Comparison of ENCODE assay signal across 13 mouse cellular contexts in genomic region chr4:154109216-154109849, GRCm38 (mm10). TPM values are rescaled to one million over a fixed set of nuclear protein-coding genes. Genes with fewer than 3 reads are reported as not detected.
DNase-seq lines count a peak whose midpoint lies in the region; ATAC-seq and TF ChIP-seq lines count a peak whose summit lies in the region.
"Had no signal": no experiment of that assay in that cellular context is flagged by ENCODE, and none has a peak within 500 bp of the region (broad histone marks: within the 10 kb centered on the region; RNA-seq: fewer than 3 reads in every experiment).

No protein-coding gene starts in this region.

- TF ChIP-seq CTCF in brain, embryonic 14.5 days (IDR thresholded peaks at IDR 0.05; ENCODE audit: borderline replicate concordance, extremely low read depth, insufficient read depth, insufficient read length), result no peak
- no peak for TF ChIP-seq CTCF in kidney, adult 2 months (conservative IDR thresholded peaks at IDR 0.05; ENCODE audit: insufficient read depth, insufficient read length, low read depth, low read length)

- H3K9ac ChIP-seq in hindbrain, embryonic 16.5 days (ENCODE audit: low read depth, low read length), result no peak overlapping the region
- H3K9ac ChIP-seq in hindbrain, embryonic 13.5 days, result no peak overlapping the region; the same call in 1 of the 2 replicates
- H3K9ac ChIP-seq in liver, embryonic 11.5 days (ENCODE audit: low read depth, low read length), result no peak overlapping the region
- H3K9ac ChIP-seq: embryonic facial prominence, embryonic 13.5 days; midbrain, embryonic 12.5 days had no signal

- peak overlapping the region; percentile 15; the same call in 1 of the 2 replicates for H3K4me2 ChIP-seq in hindbrain, embryonic 16.5 days (ENCODE audit: low read length)
- no peak overlapping the region for H3K4me2 ChIP-seq in hindbrain, embryonic 13.5 days
- H3K4me2 ChIP-seq in liver, embryonic 11.5 days, result no peak overlapping the region
- H3K4me2 ChIP-seq: embryonic facial prominence, embryonic 13.5 days; midbrain, embryonic 12.5 days had no signal

- peak; percentile 75 for ATAC-seq in hindbrain, embryonic 16.5 days
- no peak; the same call in 1 of the 2 replicates for ATAC-seq in hindbrain, embryonic 13.5 days (ENCODE audit: low FRiP score)
- no peak for ATAC-seq in liver, embryonic 11.5 days (replicated peaks; ENCODE audit: low FRiP score)

- no peaks in the 10 kb centered on the region; the same call in 1 of the 2 replicates for H3K4me1 ChIP-seq in hindbrain, embryonic 16.5 days (ENCODE audit: control insufficient read depth, insufficient read depth, low read depth, low read length)
- peaks cover 6% of the 10 kb centered on the region for H3K4me1 ChIP-seq in hindbrain, embryonic 13.5 days (replicated peaks)
- no peaks in the 10 kb centered on the region for H3K4me1 ChIP-seq in liver, embryonic 11.5 days (replicated peaks; ENCODE audit: control insufficient read depth, insufficient read depth, low read length)
- no peaks in the 10 kb centered on the region for H3K4me1 ChIP-seq in kidney, adult 2 months (ENCODE audit: control insufficient read depth, insufficient read depth, low read length)

- no peaks in the 10 kb centered on the region for H3K9me3 ChIP-seq in hindbrain, embryonic 16.5 days (ENCODE audit: control insufficient read depth, low read length)
- no peaks in the 10 kb centered on the region for H3K9me3 ChIP-seq in hindbrain, embryonic 13.5 days
- no peaks in the 10 kb centered on the region for H3K9me3 ChIP-seq in liver, embryonic 11.5 days (ENCODE audit: control insufficient read depth, low read length)
- H3K9me3 ChIP-seq: embryonic facial prominence, embryonic 13.5 days; midbrain, embryonic 12.5 days had no signal

- DNase-seq in brain, embryonic 14.5 days (ENCODE audit: low read depth), result peak; percentile 68
- DNase-seq in cerebellum, postnatal 36 days, result peak; percentile 70 to 75
- peak; percentile 94 for DNase-seq in left cerebral cortex, postnatal 4 days
- no peak for DNase-seq in ovary, postnatal 14 days (ENCODE audit: low spot score)
- DNase-seq in liver, embryonic 11.5 days (ENCODE audit: low spot score), result no peak
- no peak for DNase-seq in kidney, adult 2 months
- DNase-seq: heart, adult 2 months; kidney, adult 18-20 months had no signal

- no peaks in the 10 kb centered on the region for H3K27me3 ChIP-seq in hindbrain, embryonic 16.5 days (replicated peaks; ENCODE audit: control insufficient read depth, insufficient read depth, low read length)
- peaks cover 31% of the 10 kb centered on the region for H3K27me3 ChIP-seq in hindbrain, embryonic 13.5 days
- H3K27me3 ChIP-seq in liver, embryonic 11.5 days (replicated peaks; ENCODE audit: control insufficient read depth, insufficient read depth, low read length), result peaks cover 10% of the 10 kb centered on the region; the same call in 1 of the 2 replicates
- H3K27me3 ChIP-seq in kidney, adult 2 months (replicated peaks; ENCODE audit: control insufficient read depth, insufficient read depth, low read length), result no peaks in the 10 kb centered on the region

- no peak overlapping the region for H3K4me3 ChIP-seq in hindbrain, embryonic 16.5 days (ENCODE audit: low read length)
- H3K4me3 ChIP-seq in hindbrain, embryonic 13.5 days, result no peak overlapping the region
- no peak overlapping the region for H3K4me3 ChIP-seq in liver, embryonic 11.5 days (ENCODE audit: low read depth, low read length)
- H3K4me3 ChIP-seq in kidney, adult 2 months (ENCODE audit: insufficient read depth, low read depth, low read length), result no peak overlapping the region
- H3K4me3 ChIP-seq: embryonic facial prominence, embryonic 13.5 days; heart, adult 2 months; midbrain, embryonic 12.5 days had no signal

- WGBS in hindbrain, embryonic 16.5 days, result 45% methylated on average over 18 of the region's 18 CpGs
- 55% methylated on average over 18 of the region's 18 CpGs for WGBS in hindbrain, embryonic 13.5 days
- WGBS in liver, embryonic 11.5 days, result 46% methylated on average over 18 of the region's 18 CpGs
- 45% methylated on average over 18 of the region's 18 CpGs for WGBS in kidney, adult 2 months

- no peak for TF ChIP-seq POLR2A in brain, embryonic 14.5 days (IDR thresholded peaks at IDR 0.05; ENCODE audit: borderline replicate concordance, extremely low read depth, insufficient read depth, insufficient read length, poor library complexity, severe bottlenecking)
- no peak for TF ChIP-seq POLR2A in kidney, adult 2 months (IDR thresholded peaks at IDR 0.05; ENCODE audit: low read depth, low read length)

- H3K27ac ChIP-seq in hindbrain, embryonic 16.5 days (ENCODE audit: low read depth, low read length), result peak overlapping the region; percentile 48; the same call in 1 of the 2 replicates
- H3K27ac ChIP-seq in hindbrain, embryonic 13.5 days, result no peak overlapping the region
- no peak overlapping the region for H3K27ac ChIP-seq in liver, embryonic 11.5 days (ENCODE audit: low read depth, low read length)
- no peak overlapping the region for H3K27ac ChIP-seq in kidney, adult 2 months (ENCODE audit: insufficient read depth, low read depth, low read length)
- H3K27ac ChIP-seq: embryonic facial prominence, embryonic 13.5 days; heart, adult 2 months; midbrain, embryonic 12.5 days had no signal

- intact Hi-C loops in left cerebral cortex, postnatal 4 days (cut with DNase I), result no loop called here

- H3K36me3 ChIP-seq in hindbrain, embryonic 16.5 days (ENCODE audit: control insufficient read depth, insufficient read depth, low read length), result no peaks in the 10 kb centered on the region
- H3K36me3 ChIP-seq in hindbrain, embryonic 13.5 days, result no peaks in the 10 kb centered on the region
- no peaks in the 10 kb centered on the region for H3K36me3 ChIP-seq in liver, embryonic 11.5 days (ENCODE audit: control insufficient read depth, insufficient read depth, low read length)
- no peaks in the 10 kb centered on the region for H3K36me3 ChIP-seq in kidney, adult 2 months (ENCODE audit: control insufficient read depth, insufficient read depth, low read length)
- H3K36me3 ChIP-seq: embryonic facial prominence, embryonic 13.5 days; midbrain, embryonic 12.5 days had no signal

RNA-seq across cellular contexts. Expression of gene Trp73, which starts 30.7 kb away (rescaled TPM):
- 0.84 and 1.3 TPM in 2 replicates for polyA plus RNA-seq in hindbrain, embryonic 16.5 days (2015; fragmentation: Nextera tagmentation; extraction: Ambion mirVana)
- polyA plus RNA-seq in hindbrain, embryonic 13.5 days (2015; fragmentation: Nextera tagmentation; extraction: Ambion mirVana), result 0.36 and 0.97 TPM in 2 replicates
- 3.0 and 3.6 TPM in 2 replicates for polyA plus RNA-seq in brain, embryonic 14.5 days (2012; rRNA removed)
- total RNA-seq in left cerebral cortex, postnatal 4 days (2021), result 1 to 10 TPM; 3.7 to 4.3 TPM
- polyA plus RNA-seq in liver, embryonic 11.5 days (2014; fragmentation: Nextera tagmentation; extraction: Ambion mirVana), result 0.04 and 0.18 TPM in 2 replicates
- polyA plus RNA-seq in kidney, adult 2 months (2012; rRNA removed), result 0.03 TPM in 2 replicates
- total RNA-seq: heart, adult 2 months; liver, adult 2 months had no signal
- polyA plus RNA-seq: liver, adult 2 months had no signal

RNA-seq across cellular contexts. Expression of gene Wrap73, which starts 32.8 kb away (rescaled TPM):
- polyA plus RNA-seq in hindbrain, embryonic 16.5 days (2015; fragmentation: Nextera tagmentation; extraction: Ambion mirVana), result 45.2 and 45.4 TPM in 2 replicates
- 46.0 and 47.3 TPM in 2 replicates for polyA plus RNA-seq in hindbrain, embryonic 13.5 days (2015; fragmentation: Nextera tagmentation; extraction: Ambion mirVana)
- polyA plus RNA-seq in brain, embryonic 14.5 days (2012; rRNA removed), result 42.5 and 64.5 TPM in 2 replicates
- total RNA-seq in left cerebral cortex, postnatal 4 days (2021), result 10 to 100 TPM; 27.0 to 30.4 TPM
- polyA plus RNA-seq in liver, embryonic 11.5 days (2014; fragmentation: Nextera tagmentation; extraction: Ambion mirVana), result 39.9 and 46.8 TPM in 2 replicates
- polyA plus RNA-seq in kidney, adult 2 months (2012; rRNA removed), result 18.4 and 18.7 TPM in 2 replicates

RNA-seq across cellular contexts. Expression of gene Tprgl, which starts 51.1 kb away (rescaled TPM):
- 227 and 242 TPM in 2 replicates for polyA plus RNA-seq in hindbrain, embryonic 16.5 days (2015; fragmentation: Nextera tagmentation; extraction: Ambion mirVana)
- 160 and 169 TPM in 2 replicates for polyA plus RNA-seq in hindbrain, embryonic 13.5 days (2015; fragmentation: Nextera tagmentation; extraction: Ambion mirVana)
- 139 and 147 TPM in 2 replicates for polyA plus RNA-seq in brain, embryonic 14.5 days (2012; rRNA removed)
- 100 to 1,000 TPM; 119 to 121 TPM for total RNA-seq in left cerebral cortex, postnatal 4 days (2021)
- polyA plus RNA-seq in liver, embryonic 11.5 days (2014; fragmentation: Nextera tagmentation; extraction: Ambion mirVana), result 133 and 149 TPM in 2 replicates
- 173 and 177 TPM in 2 replicates for polyA plus RNA-seq in kidney, adult 2 months (2012; rRNA removed)

Comparison
In these comparisons a context has a peak if more than half of its experiments do, and no peak if none do; other contexts are left out.
1. DNase-seq: peak in brain, embryonic 14.5 days (single experiment), cerebellum, postnatal 36 days (2 of 2) and left cerebral cortex, postnatal 4 days (single experiment); none in ovary, postnatal 14 days (single experiment), liver, embryonic 11.5 days (single experiment) and kidney, adult 2 months (single experiment).